Mouse (Mus musculus): ENCODE measurements around the gene Mmp11. TPM values are rescaled to one million over a fixed set of nuclear protein-coding genes. Genes with fewer than 3 reads are reported as not detected.

Gene Mmp11
- polyA plus RNA-seq, 1 experiment from 2014 or later: 33.4 TPM

Other genes starting within 250 kb of the Mmp11 start
- 33.6 and 35.8 TPM in 2 replicates for gene Cabin1, start 172.2 kb downstream of the Mmp11 start, polyA plus RNA-seq (2015; fragmentation: Nextera tagmentation; extraction: Ambion mirVana)
- gene Ddt, start 163.1 kb downstream of the Mmp11 start, polyA plus RNA-seq (2015; fragmentation: Nextera tagmentation; extraction: Ambion mirVana): 70.1 and 84.3 TPM in 2 replicates
- 0.37 TPM in 1 of 2 replicates, not detected in the other for gene Gm20441, start 155.5 kb downstream of the Mmp11 start, polyA plus RNA-seq (2015; fragmentation: Nextera tagmentation; extraction: Ambion mirVana)
- gene Gstt3, start 155.1 kb downstream of the Mmp11 start, polyA plus RNA-seq (2015; fragmentation: Nextera tagmentation; extraction: Ambion mirVana): 42.1 and 43.5 TPM in 2 replicates
- gene Gstt1, start 137.9 kb downstream of the Mmp11 start, polyA plus RNA-seq (2015; fragmentation: Nextera tagmentation; extraction: Ambion mirVana): 17.9 and 21.3 TPM in 2 replicates
- not detected in 2 replicates for gene Gstt4, start 114.0 kb downstream of the Mmp11 start, polyA plus RNA-seq (2015; fragmentation: Nextera tagmentation; extraction: Ambion mirVana)
- gene Gstt2, start 99.1 kb downstream of the Mmp11 start, polyA plus RNA-seq (2015; fragmentation: Nextera tagmentation; extraction: Ambion mirVana): 54.8 and 58.7 TPM in 2 replicates
- 1,866 and 1,981 TPM in 2 replicates for gene Mif, start 76.3 kb downstream of the Mmp11 start, polyA plus RNA-seq (2015; fragmentation: Nextera tagmentation; extraction: Ambion mirVana)
- 6.6 and 8.8 TPM in 2 replicates for gene Derl3, start 43.1 kb downstream of the Mmp11 start, polyA plus RNA-seq (2015; fragmentation: Nextera tagmentation; extraction: Ambion mirVana)
- gene Smarcb1, start 14.9 kb downstream of the Mmp11 start, polyA plus RNA-seq (2015; fragmentation: Nextera tagmentation; extraction: Ambion mirVana): 172 and 173 TPM in 2 replicates
- gene Chchd10, start 3.4 kb downstream of the Mmp11 start, polyA plus RNA-seq (2015; fragmentation: Nextera tagmentation; extraction: Ambion mirVana): 90.5 and 101 TPM in 2 replicates
- 1.4 and 3.6 TPM in 2 replicates for gene Gm867, start 4.2 kb upstream of the Mmp11 start, polyA plus RNA-seq (2015; fragmentation: Nextera tagmentation; extraction: Ambion mirVana)
- 0.90 and 1.8 TPM in 2 replicates for gene Vpreb3, start 6.6 kb upstream of the Mmp11 start, polyA plus RNA-seq (2015; fragmentation: Nextera tagmentation; extraction: Ambion mirVana)
- gene Gm5134, start 18.0 kb upstream of the Mmp11 start, polyA plus RNA-seq (2015; fragmentation: Nextera tagmentation; extraction: Ambion mirVana): not detected in 2 replicates
- gene Zfp280b, start 96.2 kb upstream of the Mmp11 start, polyA plus RNA-seq (2015; fragmentation: Nextera tagmentation; extraction: Ambion mirVana): 17.5 and 18.3 TPM in 2 replicates
- 0.08 TPM in 1 of 2 replicates, not detected in the other for gene Slc5a4b, start 174.5 kb upstream of the Mmp11 start, polyA plus RNA-seq (2015; fragmentation: Nextera tagmentation; extraction: Ambion mirVana)
- not detected in 2 replicates for gene Slc5a4a, start 211.0 kb upstream of the Mmp11 start, polyA plus RNA-seq (2015; fragmentation: Nextera tagmentation; extraction: Ambion mirVana)

Measured in stomach, embryonic 15.5 days (tissue).